ENCODE assay signal across 9 mouse cellular contexts in the genomic region with DNA sequence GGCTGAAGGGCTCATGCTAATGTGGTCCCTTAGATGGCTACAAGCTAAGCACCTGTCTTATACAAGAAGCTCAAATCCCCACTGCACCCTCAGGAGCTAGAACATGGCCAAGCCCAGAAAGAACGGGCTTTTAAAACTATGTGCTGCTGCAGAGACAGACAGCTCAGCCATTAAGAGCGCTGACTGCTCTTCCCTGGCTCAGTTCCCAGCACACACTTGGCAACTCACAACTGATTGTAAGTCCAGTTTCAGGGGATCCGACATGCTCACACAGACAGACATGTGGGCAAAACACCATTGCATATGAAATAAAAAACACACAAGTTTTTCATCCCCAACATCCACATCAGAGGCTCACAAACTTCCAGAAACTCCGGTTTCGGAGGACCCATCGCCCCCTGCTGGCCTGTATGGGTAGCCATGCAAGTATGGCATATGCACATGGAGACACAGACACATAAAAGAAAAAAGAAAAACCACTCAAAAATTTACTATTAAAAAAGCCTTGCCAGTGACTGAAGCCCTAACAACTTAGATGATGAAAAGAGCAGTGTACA.
A peak's percentile ranks its signal among the peaks of the same experiment; 100 is the strongest.
DNase-seq lines count a peak whose midpoint lies in the region; ATAC-seq and TF ChIP-seq lines count a peak whose summit lies in the region.
"Had no signal": no experiment of that assay in that cellular context is flagged by ENCODE, and none has a peak within 500 bp of the region (broad histone marks: within the 10 kb centered on the region; RNA-seq: fewer than 3 reads in every experiment).

No protein-coding gene starts in this region.

- no peaks in the 10 kb centered on the region for H3K36me3 ChIP-seq in liver, embryonic 14.5 days (replicated peaks; ENCODE audit: control insufficient read depth, insufficient read depth, low read depth)
- H3K36me3 ChIP-seq in ES-Bruce4 (ENCODE audit: control insufficient read depth, insufficient read depth, low read length, poor library complexity, severe bottlenecking) = no peaks in the 10 kb centered on the region
- H3K36me3 ChIP-seq in hindbrain, embryonic 13.5 days = no peaks in the 10 kb centered on the region

- H3K4me1 ChIP-seq in liver, embryonic 14.5 days (replicated peaks; ENCODE audit: control insufficient read depth in 2 of 2, insufficient read depth in 2 of 2, low read length in 1 of 2) = peaks cover 0 to 6% of the 10 kb centered on the region in 2 experiments; a peak in 2 of 4 replicates
- H3K4me1 ChIP-seq in ES-Bruce4 (ENCODE audit: control insufficient read depth, insufficient read depth, low read length) = no peaks in the 10 kb centered on the region
- peaks cover 17% of the 10 kb centered on the region for H3K4me1 ChIP-seq in hindbrain, embryonic 13.5 days (replicated peaks)

- no peak overlapping the region for H3K27ac ChIP-seq in liver, embryonic 14.5 days
- no peak overlapping the region for H3K27ac ChIP-seq in ES-Bruce4 (ENCODE audit: insufficient read depth, low read length)
- H3K27ac ChIP-seq in hindbrain, embryonic 13.5 days = no peak overlapping the region

- ATAC-seq in liver, embryonic 14.5 days (ENCODE audit: insufficient read depth) = no peak
- ATAC-seq in hindbrain, embryonic 13.5 days (ENCODE audit: low FRiP score) = no peak
- ATAC-seq: hindbrain, embryonic 16.5 days had no signal

- H3K9me3 ChIP-seq in liver, embryonic 14.5 days (ENCODE audit: control insufficient read depth, low read length) = no peaks in the 10 kb centered on the region
- peaks cover 19% of the 10 kb centered on the region for H3K9me3 ChIP-seq in ES-Bruce4 (replicated peaks; ENCODE audit: control insufficient read depth, insufficient read depth, low read length, poor library complexity, severe bottlenecking)
- no peaks in the 10 kb centered on the region for H3K9me3 ChIP-seq in hindbrain, embryonic 13.5 days

- TF ChIP-seq POLR2A in ES-Bruce4 (IDR thresholded peaks at IDR 0.05; ENCODE audit: insufficient read depth, low read length) = no peak

- peak; percentile 63 for DNase-seq in gastrocnemius, postnatal 10 days
- no peak for DNase-seq in gastrocnemius, adult 8-10 months (ENCODE audit: low spot score in 2 of 2)
- DNase-seq in liver, embryonic 14.5 days (ENCODE audit: low read depth in 3 of 3, low spot score in 3 of 3) = no peak
- no peak for DNase-seq in liver
- peak; percentile 44 to 57 for DNase-seq in kidney, postnatal 25 days
- no peak for DNase-seq in right cerebral cortex, postnatal 25 days

- no peak overlapping the region for H3K4me3 ChIP-seq in liver, embryonic 14.5 days (ENCODE audit: insufficient read depth in 1 of 2, low read depth in 2 of 2, low read length in 2 of 2)
- no peak overlapping the region for H3K4me3 ChIP-seq in ES-Bruce4 (ENCODE audit: low read depth, low read length)
- H3K4me3 ChIP-seq in hindbrain, embryonic 13.5 days = no peak overlapping the region

- no peak for TF ChIP-seq EP300 in liver, embryonic 14.5 days (IDR thresholded peaks at IDR 0.05; ENCODE audit: low read depth)
- no peak for TF ChIP-seq EP300 in ES-Bruce4 (IDR thresholded peaks at IDR 0.05; ENCODE audit: insufficient read depth, low read depth, low read length)

- no peaks in the 10 kb centered on the region for H3K27me3 ChIP-seq in liver, embryonic 14.5 days (ENCODE audit: control insufficient read depth, insufficient read depth, low read length)
- H3K27me3 ChIP-seq in ES-Bruce4 (ENCODE audit: control insufficient read depth, insufficient read depth, low read length, poor library complexity, severe bottlenecking) = no peaks in the 10 kb centered on the region
- H3K27me3 ChIP-seq in hindbrain, embryonic 13.5 days = no peaks in the 10 kb centered on the region

- no peak overlapping the region for H3K4me2 ChIP-seq in liver, embryonic 14.5 days (ENCODE audit: low read depth)
- H3K4me2 ChIP-seq in hindbrain, embryonic 13.5 days = no peak overlapping the region

- WGBS in liver, embryonic 14.5 days (ENCODE audit: insufficient replicate concordance) = 72% methylated on average over 6 of the region's 6 CpGs
- WGBS in hindbrain, embryonic 13.5 days = 88% methylated on average over 6 of the region's 6 CpGs

- no peak overlapping the region for H3K9ac ChIP-seq in liver, embryonic 14.5 days (replicated peaks)
- H3K9ac ChIP-seq in ES-Bruce4 (ENCODE audit: low read depth, poor library complexity, severe bottlenecking) = no peak overlapping the region
- H3K9ac ChIP-seq in hindbrain, embryonic 13.5 days = no peak overlapping the region

- TF ChIP-seq CTCF in liver, embryonic 14.5 days (IDR thresholded peaks at IDR 0.05; ENCODE audit: low read depth) = peak; percentile 67
- TF ChIP-seq CTCF in ES-Bruce4 (IDR thresholded peaks at IDR 0.05; ENCODE audit: low read depth, low read length) = peak; percentile 30

Comparison
In these comparisons a context has a peak if more than half of its experiments do, and no peak if none do; other contexts are left out.
1. DNase-seq: peak in gastrocnemius, postnatal 10 days (single experiment) and kidney, postnatal 25 days (2 of 2); none in gastrocnemius, adult 8-10 months (0 of 2), liver, embryonic 14.5 days (0 of 3), liver (single experiment) and right cerebral cortex, postnatal 25 days (single experiment).